17 mouse cellular contexts compared by ENCODE assay signal in genomic region chr4:114361336-114361735, GRCm38 (mm10). TPM values are rescaled to one million over a fixed set of nuclear protein-coding genes. Genes with fewer than 3 reads are reported as not detected.
A peak's percentile ranks its signal among the peaks of the same experiment; 100 is the strongest.
DNase-seq lines count a peak whose midpoint lies in the region; ATAC-seq lines count a peak whose summit lies in the region.
"Had no signal": no experiment of that assay in that cellular context is flagged by ENCODE, and none has a peak within 500 bp of the region (broad histone marks: within the 10 kb centered on the region; RNA-seq: fewer than 3 reads in every experiment).

No protein-coding gene starts in this region.

- ATAC-seq in frontal cortex, adult (ENCODE audit: low TSS enrichment): no peak
- ATAC-seq: activated CD4-positive, CD25-positive, alpha-beta regulatory T cell, adult 4 months; CD4-positive, CD25-positive, alpha-beta regulatory T cell, adult 4 months; forebrain, embryonic 16.5 days; intestine, embryonic 16.5 days; Patski had no signal

- intact Hi-C loops in gastrocnemius, postnatal 14 days (cut with DNase I; ENCODE audit: low total_unique reads): no loop called here

- peak; percentile 40 for DNase-seq in 3134 (ENCODE audit: extremely low read depth, insufficient read length, low spot score)
- DNase-seq in Muller cell, postnatal 12 days (ENCODE audit: inconsistent ontology term): peak; percentile 39
- DNase-seq in adrenal gland, postnatal 10 days: peak; percentile 22
- peak; percentile 52 for DNase-seq in brain, adult 2 months (ENCODE audit: low read depth, low spot score)
- DNase-seq in gastrocnemius, postnatal 14 days: no peak
- DNase-seq: B cell, adult 2 months; cerebellum, adult 8-10 months; cerebellum, postnatal 14 days; heart, adult 2 months; heart, postnatal 14 days; kidney, adult 2 months had no signal

RNA-seq across cellular contexts. Expression of gene Trabd2b, which starts 45.2 kb away (rescaled TPM):
- total RNA-seq in adrenal gland, postnatal 10 days (2021): 1 to 10 TPM; 1.7 to 1.8 TPM
- total RNA-seq in gastrocnemius, postnatal 14 days (2021): 1 to 10 TPM; 1.6 to 2.2 TPM
